Mouse (Mus musculus): ENCODE measurements around the gene Tmem247.

GRCm38 (mm10) chr17:86903596-86903995 lies 13.6 kb upstream of the Tmem247 start:
- no peak for TF ChIP-seq CTCF (IDR thresholded peaks at IDR 0.05; ENCODE audit: low read depth, low read length)
- TF ChIP-seq POLR2A (IDR thresholded peaks at IDR 0.05; ENCODE audit: borderline replicate concordance, low read depth, low read length) = no peak

Measured in bone marrow macrophage, adult 2 months (primary cell).